Mouse (Mus musculus) midbrain, embryonic 13.5 days (tissue): ENCODE measurements at regions not wholly inside any gene's neighbourhood (a gene's known extent, or its start where the extent isn't known, plus 50 kb on each side); places are given as distances from the start of the nearest gene placed in this dataset.
A peak's percentile ranks its signal among the peaks of the same experiment; 100 is the strongest.

Experiments
- ATAC-seq: fragments of 200-750 bp; cut with Nextera tagmentation; 2 replicates; pipeline ENCODE4 v1.8.0; 2017; ENCODE audit warnings: mild to moderate bottlenecking, moderate TSS enrichment, moderate library complexity
- H3K27ac ChIP-seq: fragments of 300-500 bp; sonication (generic); 2 replicates; pipeline ENCODE4 v1.5.1; 2015; ENCODE audit warnings: inconsistent platforms, mild to moderate bottlenecking, moderate library complexity
- H3K27me3 ChIP-seq: fragments of 300-500 bp; sonication (generic); 2 replicates; pipeline ENCODE4 v1.6.1; 2015; ENCODE audit warnings: mild to moderate bottlenecking, inconsistent platforms
- H3K36me3 ChIP-seq: fragments of 300-500 bp; sonication (generic); 2 replicates; pipeline ENCODE4 v1.6.1; 2015; ENCODE audit warnings: mild to moderate bottlenecking, inconsistent platforms
- H3K4me1 ChIP-seq: fragments of 300-500 bp; sonication (generic); replicated peaks from 2 replicates; pipeline ENCODE4 v1.6.1; 2015; ENCODE audit warnings: inconsistent platforms
- H3K4me2 ChIP-seq: fragments of 300-500 bp; sonication (generic); replicated peaks from 2 replicates; pipeline ENCODE4 v1.6.1; 2015; ENCODE audit warnings: moderate library complexity, mild to moderate bottlenecking, inconsistent platforms
- H3K4me3 ChIP-seq: fragments of 300-500 bp; sonication (generic); replicated peaks from 2 replicates; pipeline ENCODE4 v1.5.1; 2015; ENCODE audit warnings: mild to moderate bottlenecking, inconsistent platforms
- H3K9ac ChIP-seq: fragments of 300-500 bp; sonication (generic); replicated peaks from 2 replicates; pipeline ENCODE4 v1.6.1; 2015; ENCODE audit warnings: mild to moderate bottlenecking, inconsistent platforms
- H3K9me3 ChIP-seq: fragments of 300-500 bp; sonication (generic); 2 replicates; pipeline ENCODE4 v1.6.1; 2016; ENCODE audit warnings: mild to moderate bottlenecking, inconsistent platforms
- WGBS: fragments of 180-500 bp; shearing (Covaris S2); methylation state at CpG from one replicate; pipeline ENCODE4 v1.1.7; 2015; 5-methylcytosine and 5-hydroxymethylcytosine counted together

DNA sequence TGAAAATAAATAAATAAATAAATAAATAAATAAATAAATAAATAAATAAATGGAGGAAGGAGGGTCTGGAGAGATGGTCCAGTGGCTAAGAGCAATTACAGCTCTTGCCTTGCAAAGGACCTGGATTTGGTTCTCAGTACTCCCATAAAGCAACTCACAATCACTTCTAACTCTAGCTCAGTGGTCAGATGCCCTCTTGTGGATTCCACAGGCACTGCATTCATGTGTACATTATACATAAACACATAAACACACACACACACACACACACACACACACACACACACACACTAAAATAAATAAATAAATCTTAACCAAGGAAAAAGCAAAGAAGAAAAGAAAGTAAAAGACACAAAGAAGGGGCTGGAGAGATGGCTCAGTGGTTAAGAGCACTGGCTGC is 74.2 kb upstream of the Dhx40 start:
- no peaks in the 10 kb centered on the region for H3K4me1 ChIP-seq
- H3K36me3 ChIP-seq, result no peaks in the 10 kb centered on the region
- H3K9ac ChIP-seq, result no peak overlapping the region
- no peak for ATAC-seq
- H3K27me3 ChIP-seq, result no peaks in the 10 kb centered on the region
- H3K4me2 ChIP-seq, result no peak overlapping the region
- H3K9me3 ChIP-seq, result no peaks in the 10 kb centered on the region
- no peak overlapping the region for H3K27ac ChIP-seq
- no peak overlapping the region for H3K4me3 ChIP-seq

DNA sequence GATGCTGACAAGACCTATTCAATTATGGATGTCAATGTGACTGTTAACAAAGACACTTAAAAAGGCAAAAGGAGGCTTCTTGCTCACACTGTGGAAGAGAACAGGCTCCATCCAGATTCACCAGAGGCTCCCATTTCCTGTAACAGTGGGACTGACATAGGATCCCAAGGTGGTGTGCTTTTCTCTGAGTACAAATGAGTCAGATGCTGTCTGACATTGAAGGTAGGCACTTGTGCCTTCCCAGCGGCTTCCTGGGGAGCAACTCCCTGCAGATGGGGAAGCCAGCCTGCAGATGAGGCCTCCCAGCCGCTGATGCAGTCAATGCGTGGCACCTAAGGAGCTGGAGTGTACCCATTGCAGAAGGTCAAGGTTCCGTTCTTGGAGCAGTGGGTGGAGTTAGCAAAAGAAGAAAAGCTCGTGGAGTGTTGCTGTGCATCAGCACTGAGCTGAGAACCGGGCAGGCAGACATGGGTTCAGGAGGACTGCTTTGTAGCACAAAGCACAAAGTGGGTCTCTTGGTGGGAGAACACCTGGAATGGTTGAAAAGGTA is 71.9 kb upstream of the Dhx40 start:
- Histone ChIP-seq H3K9me3 (no peaks in the 10 kb centered on the region), H3K36me3 (no peaks in the 10 kb centered on the region), H3K4me2 (no peak overlapping the region), H3K27ac (no peak overlapping the region), H3K9ac (no peak overlapping the region; the same call in 1 of the 2 replicates), H3K27me3 (no peaks in the 10 kb centered on the region), H3K4me3 (no peak overlapping the region), H3K4me1 (peaks cover 4% of the 10 kb centered on the region; the same call in 1 of the 2 replicates)
- ATAC-seq, result no peak
- WGBS, result 69% methylated on average over 6 of the region's 6 CpGs

DNA sequence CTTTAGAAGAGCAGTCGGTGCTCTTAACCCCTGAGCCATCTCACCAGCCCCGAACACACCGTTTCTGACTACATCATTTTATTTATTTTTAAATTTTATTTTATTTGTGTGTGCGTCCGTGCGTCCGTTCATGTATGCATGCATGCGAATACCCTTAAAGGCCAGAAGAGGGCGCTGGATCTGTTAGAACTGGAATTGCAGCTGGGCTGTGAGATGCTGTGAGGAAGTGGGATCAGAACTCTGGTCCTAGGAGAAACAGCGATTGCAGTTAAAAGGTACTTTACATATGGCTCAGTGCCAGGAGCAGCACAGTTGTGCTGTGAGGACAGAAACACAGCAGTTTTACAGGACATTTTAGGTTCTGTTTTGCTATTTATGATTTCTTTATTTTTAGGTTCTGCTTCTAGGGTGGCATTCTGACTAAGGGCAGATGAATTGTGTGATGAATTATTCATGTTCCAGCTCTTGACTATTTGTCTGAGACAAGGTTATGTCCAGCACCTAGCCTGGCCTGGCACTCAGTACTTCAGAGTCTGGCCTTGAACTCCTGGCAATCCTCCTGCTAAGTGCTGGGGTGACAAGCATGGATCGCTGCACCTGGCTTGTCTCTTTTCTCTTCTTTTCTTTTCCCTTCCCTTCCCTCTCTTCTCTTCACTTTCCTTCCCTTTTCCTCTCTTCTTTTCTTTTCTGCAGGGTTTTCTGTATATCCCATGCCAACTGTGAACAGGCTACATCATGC is 71.0 kb upstream of the Dhx40 start:
- WGBS, result 87% methylated on average over 11 of the region's 11 CpGs
- peaks cover 12% of the 10 kb centered on the region for H3K4me1 ChIP-seq
- ATAC-seq, result no peak
- no peaks in the 10 kb centered on the region for H3K36me3 ChIP-seq
- H3K4me3 ChIP-seq, result no peak overlapping the region
- no peak overlapping the region for H3K27ac ChIP-seq
- no peak overlapping the region for H3K4me2 ChIP-seq
- no peak overlapping the region for H3K9ac ChIP-seq
- H3K27me3 ChIP-seq, result no peaks in the 10 kb centered on the region
- no peaks in the 10 kb centered on the region for H3K9me3 ChIP-seq

DNA sequence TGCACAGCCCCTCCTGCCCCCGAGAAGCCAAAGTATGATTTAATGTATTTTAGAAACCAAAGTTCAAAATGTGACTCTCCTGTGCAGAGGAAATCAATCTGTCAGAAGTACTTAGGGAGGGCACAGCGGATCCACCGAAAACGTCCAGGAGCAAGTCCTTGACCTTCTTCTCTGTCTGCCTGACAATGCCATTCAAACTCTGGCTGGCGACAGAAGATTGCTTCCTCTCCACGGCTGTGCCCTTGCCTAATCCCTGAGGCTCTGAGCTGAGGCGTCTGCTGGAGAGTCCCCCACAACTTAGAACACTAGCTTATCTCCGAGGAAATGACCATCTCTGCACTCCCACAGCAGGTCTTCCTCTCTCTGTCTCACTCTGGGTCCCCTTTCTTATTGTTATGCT is 69.0 kb upstream of the Dhx40 start:
- Histone ChIP-seq H3K9me3 (no peaks in the 10 kb centered on the region), H3K36me3 (no peaks in the 10 kb centered on the region), H3K9ac (no peak overlapping the region), H3K4me3 (no peak overlapping the region), H3K27me3 (no peaks in the 10 kb centered on the region), H3K4me2 (no peak overlapping the region), H3K27ac (no peak overlapping the region), H3K4me1 (peaks cover 24% of the 10 kb centered on the region)
- WGBS, result 38% methylated on average over 8 of the region's 8 CpGs
- ATAC-seq, result no peak

DNA sequence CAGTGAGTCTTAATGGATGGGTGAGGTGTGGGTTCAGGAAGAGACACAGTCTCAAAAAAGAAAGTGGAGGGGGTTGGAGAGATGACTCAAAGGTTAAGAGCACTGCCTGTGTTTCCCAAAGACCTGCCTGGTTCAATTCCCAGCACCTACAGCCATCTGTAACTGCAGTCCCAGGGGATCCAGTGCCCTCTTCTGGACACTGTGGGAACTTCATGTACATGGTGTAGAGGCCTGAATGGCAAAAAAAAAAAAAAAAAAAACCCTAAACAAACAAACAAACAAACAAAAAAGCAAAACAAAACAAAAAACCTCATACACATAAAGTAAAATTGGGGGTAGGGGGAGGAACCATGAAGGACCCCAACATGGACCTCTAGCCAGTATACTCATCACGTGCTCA is 68.2 kb upstream of the Dhx40 start:
- no peak overlapping the region for H3K4me2 ChIP-seq
- 83% methylated on average over 1 of the region's 1 CpGs for WGBS
- H3K9me3 ChIP-seq, result no peaks in the 10 kb centered on the region
- ATAC-seq, result no peak
- no peaks in the 10 kb centered on the region for H3K36me3 ChIP-seq
- peaks cover 24% of the 10 kb centered on the region for H3K4me1 ChIP-seq
- H3K9ac ChIP-seq, result no peak overlapping the region
- no peak overlapping the region for H3K27ac ChIP-seq
- H3K27me3 ChIP-seq, result no peaks in the 10 kb centered on the region
- no peak overlapping the region for H3K4me3 ChIP-seq

DNA sequence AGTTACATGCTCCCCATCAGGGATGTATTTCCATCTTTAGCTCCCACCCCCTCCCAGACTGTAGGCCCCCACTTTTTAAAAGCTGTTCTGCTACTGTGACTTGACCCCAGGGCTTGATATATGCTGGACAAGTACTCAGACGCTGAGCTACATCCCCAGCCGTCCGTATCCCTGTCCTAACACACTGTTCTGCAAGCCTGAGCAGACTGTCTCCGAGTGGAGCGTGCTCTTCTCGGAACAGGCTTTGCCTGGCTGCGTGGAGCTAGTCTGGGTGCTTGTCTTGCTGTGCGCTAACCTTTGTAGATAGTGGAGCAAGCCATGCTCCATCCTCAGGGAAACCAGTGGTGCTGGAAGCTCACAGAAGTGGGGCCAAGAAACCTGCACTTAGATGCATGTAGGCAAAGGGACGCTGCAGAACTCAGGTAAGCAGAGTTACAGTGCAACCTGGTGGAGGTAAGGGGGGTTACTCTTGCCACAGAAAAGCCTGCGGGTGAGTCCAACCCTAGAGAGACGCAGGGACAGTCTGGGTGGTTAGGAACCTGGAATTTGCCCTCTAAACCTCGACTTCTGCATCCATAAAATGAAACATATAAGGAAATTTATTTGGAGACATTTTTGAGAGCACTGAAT is 67.2 kb upstream of the Dhx40 start:
- H3K36me3 ChIP-seq, result no peaks in the 10 kb centered on the region
- H3K9me3 ChIP-seq, result no peaks in the 10 kb centered on the region
- peak overlapping the region; percentile 35; the same call in 1 of the 2 replicates for H3K27ac ChIP-seq
- whole genome bisulfite sequencing, result 68% methylated on average over 12 of the region's 12 CpGs
- peaks cover 24% of the 10 kb centered on the region for H3K4me1 ChIP-seq
- ATAC-seq, result 0 out of 2 replicates have a peak, but pooled peaks have one; percentile 28
- no peaks in the 10 kb centered on the region for H3K27me3 ChIP-seq
- no peak overlapping the region for H3K4me3 ChIP-seq
- H3K4me2 ChIP-seq, result no peak overlapping the region
- no peak overlapping the region for H3K9ac ChIP-seq

DNA sequence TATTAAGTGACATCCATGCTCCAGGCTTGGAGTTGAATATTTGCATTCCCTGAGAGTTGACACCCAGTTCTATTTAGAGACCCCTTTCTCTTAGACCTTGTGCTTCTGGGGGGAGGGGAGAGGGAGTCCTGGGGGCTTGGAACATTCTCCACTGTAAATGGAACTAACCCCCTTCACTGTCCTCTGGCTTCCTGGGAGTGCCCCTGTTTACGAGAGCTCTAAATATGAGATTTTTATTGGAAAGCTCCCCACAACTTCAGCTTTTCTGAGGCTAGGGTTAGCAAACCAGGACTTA is 65.8 kb upstream of the Dhx40 start:
- no peak; the same call in 1 of the 2 replicates for ATAC-seq
- WGBS, result 54% methylated on average over 1 of the region's 1 CpGs
- Histone ChIP-seq H3K27me3 (no peaks in the 10 kb centered on the region), H3K4me2 (no peak overlapping the region), H3K4me1 (peaks cover 24% of the 10 kb centered on the region), H3K9ac (no peak overlapping the region), H3K27ac (peak overlapping the region; percentile 57), H3K36me3 (no peaks in the 10 kb centered on the region), H3K4me3 (no peak overlapping the region), H3K9me3 (no peaks in the 10 kb centered on the region)

DNA sequence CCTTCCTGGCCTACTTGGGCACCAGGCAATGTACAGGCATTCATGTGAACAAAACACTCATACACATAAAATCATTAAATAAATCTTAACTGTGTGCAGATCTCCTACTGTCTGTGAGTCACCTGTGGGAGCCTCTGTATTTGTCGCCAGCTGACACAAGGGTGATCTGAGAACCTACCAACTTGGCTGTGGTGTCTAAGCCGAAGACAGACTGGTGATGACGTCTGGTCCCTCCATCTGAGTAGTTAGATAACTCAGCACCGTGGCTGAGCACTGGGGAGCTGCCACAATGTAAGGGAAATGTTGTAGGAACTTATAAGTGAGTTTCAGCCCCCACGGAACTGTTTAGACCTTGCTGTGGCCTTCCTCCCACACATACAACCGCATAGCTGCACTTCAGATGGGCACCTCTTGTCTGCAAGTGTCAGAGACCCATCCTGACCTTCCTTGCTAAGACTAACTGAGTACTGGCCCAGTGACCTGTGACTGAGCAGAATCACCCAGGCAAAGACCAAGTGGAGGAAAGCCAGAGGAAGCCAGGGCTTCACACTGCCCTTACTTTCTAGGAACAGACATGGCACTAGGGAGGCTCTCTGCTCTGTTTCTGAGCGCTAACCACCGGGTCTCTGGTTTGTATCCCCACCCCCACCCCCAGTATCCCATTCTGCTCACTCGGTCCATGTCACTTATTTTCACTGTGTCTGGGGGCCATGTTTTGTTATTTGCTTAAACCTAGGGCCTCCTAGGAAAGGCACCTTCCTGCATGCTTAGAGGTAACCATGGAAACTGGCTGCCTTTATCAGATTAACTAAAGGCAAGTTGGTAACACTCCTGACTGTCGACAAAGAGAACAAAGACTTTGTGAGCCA is 65.2 kb upstream of the Dhx40 start:
- H3K27ac ChIP-seq, result peak overlapping the region; percentile 57
- 52% methylated on average over 10 of the region's 10 CpGs for WGBS
- no peak overlapping the region for H3K9ac ChIP-seq
- no peaks in the 10 kb centered on the region for H3K9me3 ChIP-seq
- peaks cover 24% of the 10 kb centered on the region for H3K4me1 ChIP-seq
- H3K27me3 ChIP-seq, result no peaks in the 10 kb centered on the region
- peak; percentile 87 for ATAC-seq
- H3K4me3 ChIP-seq, result no peak overlapping the region
- H3K4me2 ChIP-seq, result no peak overlapping the region
- no peaks in the 10 kb centered on the region for H3K36me3 ChIP-seq

DNA sequence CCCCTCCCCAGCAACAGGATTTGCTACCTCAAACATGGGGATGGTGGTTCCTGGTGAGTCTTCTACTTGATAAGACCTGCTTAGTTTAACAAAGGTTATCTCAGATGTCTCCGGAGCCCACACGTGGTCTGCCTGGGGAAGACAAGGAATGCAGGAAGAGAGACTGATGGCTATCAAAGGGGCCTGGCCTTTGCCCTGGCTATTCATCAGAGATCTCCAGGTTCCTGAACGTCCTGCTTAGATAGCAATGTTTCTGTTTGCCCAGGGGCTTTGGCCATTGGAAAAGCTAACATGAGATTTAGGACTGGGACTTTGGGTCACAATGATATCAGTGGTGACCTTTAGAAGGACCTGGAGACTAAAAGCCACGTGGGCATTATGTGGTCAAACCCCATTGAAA is 64.2 kb upstream of the Dhx40 start:
- H3K4me3 ChIP-seq, result no peak overlapping the region
- H3K9me3 ChIP-seq, result no peaks in the 10 kb centered on the region
- H3K27me3 ChIP-seq, result no peaks in the 10 kb centered on the region
- no peak overlapping the region for H3K27ac ChIP-seq
- WGBS, result 50% methylated on average over 4 of the region's 4 CpGs
- H3K4me1 ChIP-seq, result peaks cover 24% of the 10 kb centered on the region
- no peak for ATAC-seq
- H3K4me2 ChIP-seq, result no peak overlapping the region
- H3K9ac ChIP-seq, result no peak overlapping the region
- no peaks in the 10 kb centered on the region for H3K36me3 ChIP-seq

DNA sequence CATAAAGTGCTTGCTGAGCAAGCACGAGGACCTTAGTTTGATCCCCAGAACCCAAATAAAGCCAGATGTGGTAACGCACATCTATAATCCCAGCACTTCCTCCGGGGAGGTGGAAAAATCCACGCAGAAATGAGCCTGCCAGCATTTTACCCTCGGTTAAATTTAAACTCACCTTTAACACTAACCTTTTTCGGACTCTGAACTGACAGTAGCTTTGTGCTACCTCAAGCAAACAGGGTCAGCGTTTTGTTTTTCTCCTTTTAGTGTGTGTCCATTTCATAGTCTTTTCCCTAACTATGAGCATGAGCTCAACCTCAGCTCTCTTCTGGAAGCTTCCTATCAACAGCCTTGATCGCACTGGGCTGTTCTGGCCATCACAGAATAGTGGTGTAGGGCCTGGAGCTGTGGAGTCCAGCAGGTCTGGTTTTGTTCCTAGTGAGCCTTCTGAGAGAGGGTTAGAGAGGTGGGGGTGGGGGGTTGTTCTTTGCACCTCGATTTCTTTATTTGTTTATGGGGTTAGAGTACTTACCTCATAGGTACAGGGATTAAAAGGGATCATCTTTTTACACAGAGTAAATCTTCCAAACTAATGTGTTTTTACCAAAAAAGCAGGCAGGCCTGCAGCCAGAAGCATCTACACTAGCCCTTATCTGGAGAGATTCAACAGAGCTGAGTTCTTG is 63.1 kb upstream of the Dhx40 start:
- Histone ChIP-seq H3K27ac (no peak overlapping the region), H3K4me2 (no peak overlapping the region), H3K9me3 (no peaks in the 10 kb centered on the region), H3K9ac (no peak overlapping the region), H3K36me3 (no peaks in the 10 kb centered on the region), H3K27me3 (no peaks in the 10 kb centered on the region), H3K4me3 (no peak overlapping the region), H3K4me1 (peaks cover 28% of the 10 kb centered on the region)
- WGBS, result 88% methylated on average over 9 of the region's 9 CpGs
- no peak for ATAC-seq

DNA sequence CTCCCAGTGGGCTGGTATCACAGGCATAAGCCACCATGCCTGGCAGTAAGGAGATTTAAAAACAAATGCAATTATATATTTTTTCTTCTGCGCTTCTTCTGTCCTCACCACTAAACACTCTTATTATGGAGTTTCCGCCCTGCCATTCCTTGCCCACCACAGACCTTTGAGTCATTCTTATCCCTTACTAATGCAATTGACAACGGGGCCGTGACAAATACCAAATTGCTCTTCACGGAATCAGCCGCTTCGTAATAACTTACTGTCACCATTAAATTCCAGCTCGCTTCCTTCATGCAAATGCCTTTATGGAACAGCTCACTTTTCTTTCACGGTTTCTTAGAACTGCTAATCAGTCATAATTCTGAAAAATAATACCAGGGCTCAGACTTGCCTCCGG is 59.4 kb upstream of the Dhx40 start:
- no peaks in the 10 kb centered on the region for H3K36me3 ChIP-seq
- no peaks in the 10 kb centered on the region for H3K9me3 ChIP-seq
- H3K4me1 ChIP-seq, result peaks cover 5% of the 10 kb centered on the region; the same call in 1 of the 2 replicates
- no peak overlapping the region for H3K9ac ChIP-seq
- 60% methylated on average over 10 of the region's 10 CpGs for WGBS
- H3K27me3 ChIP-seq, result no peaks in the 10 kb centered on the region
- no peak for ATAC-seq
- H3K27ac ChIP-seq, result no peak overlapping the region
- H3K4me3 ChIP-seq, result no peak overlapping the region
- no peak overlapping the region for H3K4me2 ChIP-seq
